Mouse (Mus musculus): ENCODE data around the gene Ripk1.
"Not testable (repeated sequence)": the region's sequence is repeated elsewhere in the genome, so short reads cannot be mapped to it uniquely, and the experiment has no call there.

The Ripk1 gene

DNA sequence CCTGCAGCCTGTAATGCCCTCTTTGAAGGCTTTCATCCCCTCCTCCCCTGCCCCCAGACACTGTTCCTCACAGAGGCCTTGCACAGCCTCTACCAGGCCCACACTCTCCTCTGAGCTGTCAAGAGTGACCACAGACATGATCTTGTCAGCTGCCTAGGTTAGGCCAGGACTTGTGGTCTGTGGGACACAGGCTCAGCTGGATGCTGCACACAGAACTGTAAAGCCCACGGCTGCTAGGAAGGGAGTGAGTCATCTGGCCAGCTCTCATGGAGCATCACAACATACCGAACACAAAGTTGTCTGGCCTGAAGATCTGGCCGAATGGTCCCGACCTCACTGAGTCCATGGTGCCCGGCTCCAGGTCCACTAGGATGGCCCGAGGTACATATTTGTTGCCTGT, 73.7 kb downstream of the Ripk1 start:
- CTCF ChIA-PET = not testable (repeated sequence)

- CTCF ChIA-PET = interaction anchor here (1.1 kb wide), 1 partner anchor 22 kb away, joined by 4 read pairs; no protein-coding TSS in a partner anchor
These were observed 74.7 kb downstream of the Ripk1 start for GRCm38 (mm10) chr13:34076561-34077491.

DNA sequence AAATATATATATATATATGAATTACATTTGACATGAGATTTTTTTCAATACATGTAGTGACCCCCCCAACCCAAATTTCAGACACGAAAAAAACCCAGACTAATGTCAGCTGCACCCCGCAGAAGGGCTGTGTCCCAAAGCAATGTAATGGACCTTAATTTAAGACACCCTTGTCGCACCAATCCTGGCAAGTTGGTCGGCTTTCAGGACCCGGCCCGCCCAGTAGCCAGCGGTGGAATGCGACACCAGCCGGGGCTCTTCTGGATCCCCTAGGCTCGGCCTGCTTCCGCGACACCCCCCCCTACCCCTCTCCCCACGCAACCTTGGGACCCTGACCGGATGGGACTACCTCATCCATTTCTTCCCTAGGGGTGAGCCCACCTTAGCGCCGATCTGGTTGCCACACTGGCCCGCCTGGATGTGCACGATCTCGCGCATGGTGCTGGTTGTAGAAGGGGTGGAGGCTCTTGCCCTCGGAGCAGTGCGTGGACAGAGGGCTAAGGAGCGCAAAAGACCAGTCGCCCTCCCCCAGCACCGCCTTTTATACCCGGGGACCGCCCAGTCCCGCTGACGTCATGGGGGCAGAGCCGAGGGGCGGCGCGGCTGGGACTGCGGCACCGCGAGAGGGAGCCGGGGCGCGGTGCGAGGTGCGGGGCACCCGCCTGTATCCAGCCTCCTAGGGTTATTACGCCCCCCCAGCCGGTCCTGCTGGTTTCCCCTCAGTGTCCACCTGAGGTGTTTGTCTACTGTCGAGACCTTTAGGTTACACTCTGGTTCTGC, 75.5 kb downstream of the Ripk1 start, which contains the start of gene Tubb2a:
Gene Tubb2a, minus strand, starts transcription at position 516 of the 780 bp plus-strand sequence.
- CTCF ChIA-PET = interaction anchor here (1.1 kb wide), 1 partner anchor 23 kb away, joined by 4 read pairs; no protein-coding TSS in a partner anchor

GRCm38 (mm10) chr13:34078500-34079280, 76.5 kb downstream of the Ripk1 start:
- CTCF ChIA-PET = no interaction called here

GRCm38 (mm10) chr13:34079801-34080200, 77.6 kb downstream of the Ripk1 start:
- CTCF ChIA-PET = no interaction called here

DNA sequence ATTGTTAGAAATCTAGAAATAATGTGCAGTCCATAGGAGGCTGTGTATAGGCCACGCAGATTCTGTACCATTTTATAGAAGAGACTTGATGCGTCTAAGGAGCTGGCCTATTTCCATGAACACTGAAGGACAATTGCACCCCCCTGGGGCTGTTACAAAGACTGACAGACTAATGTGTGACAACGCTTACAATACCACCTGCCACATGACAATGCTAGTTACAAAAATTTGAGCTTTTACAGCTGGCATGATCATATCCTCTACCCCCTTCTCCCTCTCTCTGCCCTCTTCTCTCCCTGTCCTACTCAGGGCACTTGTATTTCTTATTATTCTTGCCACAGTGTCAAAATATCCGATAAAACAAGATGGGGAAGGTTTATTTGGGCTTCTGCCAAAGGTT, 79.8 kb downstream of the Ripk1 start:
- CTCF ChIA-PET = interaction anchor here (0.6 kb wide), 1 partner anchor 64 kb away, joined by 4 read pairs; no protein-coding TSS in a partner anchor

DNA sequence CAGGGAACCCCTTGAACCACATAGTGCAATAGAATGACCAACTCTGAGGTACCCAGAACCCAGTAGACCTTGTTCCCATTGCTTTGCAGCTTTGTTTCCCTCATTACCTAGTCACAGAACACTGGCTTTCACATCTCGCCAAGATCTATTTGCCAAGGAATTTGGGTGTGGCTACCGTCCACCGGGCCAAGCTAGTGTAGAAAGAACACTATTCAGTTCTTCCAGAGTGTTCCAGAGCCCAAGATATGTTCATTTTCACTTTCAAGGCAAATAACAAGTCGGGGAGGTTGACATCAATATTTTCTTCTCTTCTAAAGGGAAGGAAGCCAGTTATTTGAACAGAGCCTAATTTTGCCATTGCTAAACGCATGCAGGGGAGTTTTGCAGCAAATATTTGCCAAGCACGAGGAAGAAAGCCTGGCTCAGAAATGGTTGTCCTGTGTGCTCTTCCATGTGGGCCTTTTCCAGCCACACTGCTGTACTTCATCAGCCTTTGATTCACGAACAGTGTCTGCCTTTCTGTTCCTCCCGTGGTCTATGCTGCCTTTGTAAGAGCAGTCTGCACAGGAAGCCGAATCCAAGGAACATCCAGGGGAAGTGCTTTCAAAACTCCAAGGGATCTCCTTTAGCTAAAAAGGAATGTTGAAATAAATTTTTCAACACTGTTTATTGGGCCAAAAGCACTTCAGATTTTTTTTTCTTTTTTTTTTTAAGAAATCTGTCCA, 82.0 kb downstream of the Ripk1 start:
- CTCF ChIA-PET = no interaction called here

Data from spleen, embryonic (tissue).